Mouse (Mus musculus): ENCODE results near the gene Shc4. TPM values are rescaled to one million over a fixed set of nuclear protein-coding genes. Genes with fewer than 3 reads are reported as not detected.

Shc4 gene
- total and polyA plus RNA-seq, 2 experiments from 2014 or later = 0.44 to 4.4 TPM

GRCm38 (mm10) chr2:125702851-125703250 lies 21.1 kb downstream of the Shc4 start:
- ATAC-seq (ENCODE audit: insufficient read depth, low read depth) (no peak), DNase-seq (ENCODE audit: low spot score) (no peak)
- no peak overlapping the region for H3K27ac ChIP-seq (ENCODE audit: low read depth)
- H3K9ac ChIP-seq (replicated peaks; ENCODE audit: low read depth, low read length) = no peak overlapping the region
- 73% methylated on average over 2 of the region's 2 CpGs for WGBS
- TF ChIP-seq CTCF (IDR thresholded peaks at IDR 0.05; ENCODE audit: low read depth) (no peak), EP300 (IDR thresholded peaks at IDR 0.05; ENCODE audit: low read depth) (no peak)
- H3K27me3 ChIP-seq (ENCODE audit: control insufficient read depth, insufficient read depth, low read length) = no peaks in the 10 kb centered on the region
- no peak overlapping the region for H3K4me3 ChIP-seq (ENCODE audit: low read depth, low read length)
- no peaks in the 10 kb centered on the region; the same call in 1 of the 2 replicates for H3K4me1 ChIP-seq (ENCODE audit: control insufficient read depth, insufficient read depth)
- H3K36me3 ChIP-seq (replicated peaks; ENCODE audit: control insufficient read depth, insufficient read depth, low read length) = no peaks in the 10 kb centered on the region
- no peaks in the 10 kb centered on the region for H3K9me3 ChIP-seq (replicated peaks; ENCODE audit: control insufficient read depth, low read length)
- H3K4me2 ChIP-seq (ENCODE audit: low read depth, low read length) = no peak overlapping the region

- Histone ChIP-seq H3K9ac (replicated peaks; ENCODE audit: low read depth, low read length) (no peak overlapping the region), H3K27ac (ENCODE audit: low read depth) (no peak overlapping the region), H3K4me1 (ENCODE audit: control insufficient read depth, insufficient read depth) (no peaks in the 10 kb centered on the region; the same call in 1 of the 2 replicates), H3K4me3 (ENCODE audit: low read depth, low read length) (no peak overlapping the region), H3K36me3 (replicated peaks; ENCODE audit: control insufficient read depth, insufficient read depth, low read length) (no peaks in the 10 kb centered on the region), H3K9me3 (replicated peaks; ENCODE audit: control insufficient read depth, low read length) (no peaks in the 10 kb centered on the region), H3K27me3 (ENCODE audit: control insufficient read depth, insufficient read depth, low read length) (no peaks in the 10 kb centered on the region), H3K4me2 (ENCODE audit: low read depth, low read length) (no peak overlapping the region)
- TF ChIP-seq CTCF (IDR thresholded peaks at IDR 0.05; ENCODE audit: low read depth) (no peak), EP300 (IDR thresholded peaks at IDR 0.05; ENCODE audit: low read depth) (no peak)
- DNase-seq (ENCODE audit: low spot score) (no peak), ATAC-seq (ENCODE audit: insufficient read depth, low read depth) (no peak)
- 71% methylated on average over 2 of the region's 2 CpGs for WGBS
Observed at GRCm38 (mm10) chr2:125701606-125702005, 22.3 kb downstream of the Shc4 start.

- TF ChIP-seq EP300 (IDR thresholded peaks at IDR 0.05; ENCODE audit: low read depth) (no peak), CTCF (IDR thresholded peaks at IDR 0.05; ENCODE audit: low read depth) (no peak)
- H3K27ac ChIP-seq (ENCODE audit: low read depth) = peak overlapping the region; percentile 61
- WGBS = 49% methylated on average over 2 of the region's 2 CpGs
Observed at GRCm38 (mm10) chr2:125696219-125696618, 27.7 kb downstream of the Shc4 start.

GRCm38 (mm10) chr2:125694798-125695197 lies 29.1 kb downstream of the Shc4 start:
- 66% methylated on average over 2 of the region's 2 CpGs for WGBS
- no peak overlapping the region for H3K27ac ChIP-seq (ENCODE audit: low read depth)
- ATAC-seq (ENCODE audit: insufficient read depth, low read depth) = no peak

More at GRCm38 (mm10) chr2:125696219-125696618, 27.7 kb downstream of the Shc4 start:
- Histone ChIP-seq H3K9ac (replicated peaks; ENCODE audit: low read depth, low read length) (no peak overlapping the region), H3K4me1 (ENCODE audit: control insufficient read depth, insufficient read depth) (no peaks in the 10 kb centered on the region), H3K27me3 (ENCODE audit: control insufficient read depth, insufficient read depth, low read length) (no peaks in the 10 kb centered on the region), H3K36me3 (replicated peaks; ENCODE audit: control insufficient read depth, insufficient read depth, low read length) (no peaks in the 10 kb centered on the region), H3K4me3 (ENCODE audit: low read depth, low read length) (no peak overlapping the region), H3K4me2 (ENCODE audit: low read depth, low read length) (no peak overlapping the region), H3K9me3 (replicated peaks; ENCODE audit: control insufficient read depth, low read length) (no peaks in the 10 kb centered on the region)
- ATAC-seq (ENCODE audit: insufficient read depth, low read depth) = peak; percentile 53; the same call in 1 of the 2 replicates
- DNase-seq (ENCODE audit: low spot score) = peak; percentile 46

GRCm38 (mm10) chr2:125692010-125692409 lies 31.9 kb downstream of the Shc4 start:
- Histone ChIP-seq H3K9me3 (replicated peaks; ENCODE audit: control insufficient read depth, low read length) (no peaks in the 10 kb centered on the region), H3K27ac (ENCODE audit: low read depth) (no peak overlapping the region), H3K4me3 (ENCODE audit: low read depth, low read length) (no peak overlapping the region), H3K9ac (replicated peaks; ENCODE audit: low read depth, low read length) (no peak overlapping the region), H3K27me3 (ENCODE audit: control insufficient read depth, insufficient read depth, low read length) (no peaks in the 10 kb centered on the region), H3K4me2 (ENCODE audit: low read depth, low read length) (no peak overlapping the region), H3K36me3 (replicated peaks; ENCODE audit: control insufficient read depth, insufficient read depth, low read length) (no peaks in the 10 kb centered on the region), H3K4me1 (ENCODE audit: control insufficient read depth, insufficient read depth) (no peaks in the 10 kb centered on the region)
- WGBS = 62% methylated on average over 2 of the region's 2 CpGs
- no peak for DNase-seq (ENCODE audit: low spot score)
- ATAC-seq (ENCODE audit: insufficient read depth, low read depth) = no peak
- TF ChIP-seq CTCF (IDR thresholded peaks at IDR 0.05; ENCODE audit: low read depth) (no peak), EP300 (IDR thresholded peaks at IDR 0.05; ENCODE audit: low read depth) (no peak)

More at GRCm38 (mm10) chr2:125694798-125695197, 29.1 kb downstream of the Shc4 start:
- Histone ChIP-seq H3K4me2 (ENCODE audit: low read depth, low read length) (no peak overlapping the region), H3K4me1 (ENCODE audit: control insufficient read depth, insufficient read depth) (no peaks in the 10 kb centered on the region), H3K9me3 (replicated peaks; ENCODE audit: control insufficient read depth, low read length) (no peaks in the 10 kb centered on the region), H3K36me3 (replicated peaks; ENCODE audit: control insufficient read depth, insufficient read depth, low read length) (no peaks in the 10 kb centered on the region), H3K9ac (replicated peaks; ENCODE audit: low read depth, low read length) (no peak overlapping the region), H3K4me3 (ENCODE audit: low read depth, low read length) (no peak overlapping the region), H3K27me3 (ENCODE audit: control insufficient read depth, insufficient read depth, low read length) (no peaks in the 10 kb centered on the region)
- no peak for TF ChIP-seq EP300 (IDR thresholded peaks at IDR 0.05; ENCODE audit: low read depth)
- TF ChIP-seq CTCF (IDR thresholded peaks at IDR 0.05; ENCODE audit: low read depth) = no peak
- DNase-seq (ENCODE audit: low spot score) = no peak

Measured in heart, postnatal 0 days (tissue).